ENCODE assay signal across 11 mouse cellular contexts in genomic region chr19:4762876-4763275, GRCm38 (mm10). TPM values are rescaled to one million over a fixed set of nuclear protein-coding genes. Genes with fewer than 3 reads are reported as not detected.
A peak's percentile ranks its signal among the peaks of the same experiment; 100 is the strongest.
DNase-seq lines count a peak whose midpoint lies in the region; ATAC-seq and TF ChIP-seq lines count a peak whose summit lies in the region.
"Had no signal": no experiment of that assay in that cellular context is flagged by ENCODE, and none has a peak within 500 bp of the region (broad histone marks: within the 10 kb centered on the region; RNA-seq: fewer than 3 reads in every experiment).

No protein-coding gene starts in this region.

- H3K79me2 ChIP-seq in heart, adult 2 months (replicated peaks; ENCODE audit: control insufficient read depth, insufficient read depth, low read length) = peaks cover 5% of the 10 kb centered on the region

- ATAC-seq in neural tube, embryonic 12.5 days (ENCODE audit: low FRiP score, low read depth) = no peak
- no peak for ATAC-seq in erythroblast, adult 5-6 weeks (replicated peaks; ENCODE audit: low FRiP score, poor library complexity, severe bottlenecking)

- H3K36me3 ChIP-seq in heart, adult 2 months (ENCODE audit: control insufficient read depth, insufficient read depth, low read length) = peaks cover 20% of the 10 kb centered on the region
- H3K36me3 ChIP-seq in neural tube, embryonic 12.5 days = peaks cover 71% of the 10 kb centered on the region

- no peak for DNase-seq in heart, adult 2 months
- DNase-seq in heart, postnatal 25 days (ENCODE audit: low spot score) = no peak
- no peak for DNase-seq in neural tube, embryonic 10.5 days (ENCODE audit: extremely low spot score, low spot score)
- DNase-seq in cerebellum, postnatal 25 days = peak; percentile 61 to 80
- DNase-seq in right cerebral cortex, adult 18-20 months = no peak
- no peak for DNase-seq in right cerebral cortex, postnatal 14 days
- DNase-seq: gastrocnemius, postnatal 36 days; liver, embryonic 13.5 days had no signal

- WGBS in heart, adult 2 months = 54% methylated on average over 1 of the region's 1 CpGs
- WGBS in neural tube, embryonic 12.5 days = 73% methylated on average over 1 of the region's 1 CpGs

- H3K9ac ChIP-seq in heart, adult 2 months (ENCODE audit: low read depth, low read length) = no peak overlapping the region
- no peak overlapping the region for H3K9ac ChIP-seq in neural tube, embryonic 12.5 days
- H3K9ac ChIP-seq: hindbrain, embryonic 15.5 days; liver, embryonic 13.5 days had no signal

- TF ChIP-seq CTCF in heart, adult 2 months (IDR thresholded peaks at IDR 0.05) = peak; percentile 47

- no peaks in the 10 kb centered on the region for H3K9me3 ChIP-seq in neural tube, embryonic 12.5 days
- H3K9me3 ChIP-seq: hindbrain, embryonic 15.5 days; liver, embryonic 13.5 days had no signal

- peaks cover 2% of the 10 kb centered on the region; the same call in 1 of the 2 replicates for H3K4me1 ChIP-seq in heart, adult 2 months (ENCODE audit: control insufficient read depth, insufficient read depth, low read length)
- peaks cover 26% of the 10 kb centered on the region for H3K4me1 ChIP-seq in neural tube, embryonic 12.5 days

- H3K27me3 ChIP-seq in heart, adult 2 months (ENCODE audit: control insufficient read depth, insufficient read depth, low read length) = no peaks in the 10 kb centered on the region
- no peaks in the 10 kb centered on the region for H3K27me3 ChIP-seq in neural tube, embryonic 12.5 days (replicated peaks)
- H3K27me3 ChIP-seq: hindbrain, embryonic 15.5 days; liver, embryonic 13.5 days had no signal

- H3K27ac ChIP-seq in heart, adult 2 months = no peak overlapping the region
- no peak overlapping the region for H3K27ac ChIP-seq in neural tube, embryonic 12.5 days
- H3K27ac ChIP-seq: hindbrain, embryonic 15.5 days; liver, embryonic 13.5 days had no signal

- intact Hi-C loops in heart, adult 2 months (cut with DNase I) = no loop called here
- intact Hi-C loops in heart, postnatal 25 days (cut with DNase I) = no loop called here

- H3K4me2 ChIP-seq in neural tube, embryonic 12.5 days (replicated peaks) = peak overlapping the region; percentile 20; the same call in 1 of the 2 replicates
- H3K4me2 ChIP-seq: hindbrain, embryonic 15.5 days; liver, embryonic 13.5 days had no signal

- TF ChIP-seq POLR2A in heart, adult 2 months (IDR thresholded peaks at IDR 0.05; ENCODE audit: insufficient read depth, low read depth, low read length) = no peak

- no peak overlapping the region for H3K4me3 ChIP-seq in heart, adult 2 months
- no peak overlapping the region for H3K4me3 ChIP-seq in neural tube, embryonic 12.5 days
- H3K4me3 ChIP-seq: hindbrain, embryonic 15.5 days; liver, embryonic 13.5 days had no signal

- no peak for TF ChIP-seq EP300 in heart, adult 2 months (IDR thresholded peaks at IDR 0.05; ENCODE audit: insufficient read depth, low read depth, low read length)

RNA-seq across cellular contexts. Expression of gene Rbm4b, which starts 6.6 kb away (rescaled TPM):
- total RNA-seq in heart, adult 2 months (2021) = 1 to 10 TPM; 6.3 to 6.5 TPM
- polyA plus RNA-seq in heart, adult 2 months (2012; rRNA removed) = 5.1 and 6.9 TPM in 2 replicates
- 1 to 10 TPM; 6.7 to 7.4 TPM for total RNA-seq in heart, postnatal 25 days (2021)
- polyA plus RNA-seq in neural tube, embryonic 12.5 days (2016; fragmentation: Nextera tagmentation; extraction: Ambion mirVana) = 157 and 164 TPM in 2 replicates
- total RNA-seq in erythroblast, adult 5-6 weeks (2015; ENCODE audit: low replicate concordance) = 0.58 and 4.0 TPM in 2 replicates
- total RNA-seq in erythroblast, adult 5-6 weeks (2017; ENCODE audit: low replicate concordance) = 6.6 and 7.5 TPM in 2 replicates

RNA-seq across cellular contexts. Expression of gene Rbm4, which starts 30.8 kb away (rescaled TPM):
- 10 to 100 TPM; 39.4 to 46.3 TPM for total RNA-seq in heart, adult 2 months (2021)
- 39.2 and 63.1 TPM in 2 replicates for polyA plus RNA-seq in heart, adult 2 months (2012; rRNA removed)
- 10 to 100 TPM; 45.7 to 48.0 TPM for total RNA-seq in heart, postnatal 25 days (2021)
- polyA plus RNA-seq in neural tube, embryonic 12.5 days (2016; fragmentation: Nextera tagmentation; extraction: Ambion mirVana) = 102 and 106 TPM in 2 replicates
- 50.5 and 66.9 TPM in 2 replicates for total RNA-seq in erythroblast, adult 5-6 weeks (2015; ENCODE audit: low replicate concordance)
- 139 and 185 TPM in 2 replicates for total RNA-seq in erythroblast, adult 5-6 weeks (2017; ENCODE audit: low replicate concordance)

RNA-seq across cellular contexts. Expression of gene Gm21992, which starts 48.5 kb away (rescaled TPM):
- total RNA-seq in heart, adult 2 months (2021) = 10 to 100 TPM in 1 of 2 experiments, 1 to 10 TPM in 1; 8.0 to 16.9 TPM
- 9.3 and 18.4 TPM in 2 replicates for polyA plus RNA-seq in heart, adult 2 months (2012; rRNA removed)
- total RNA-seq in heart, postnatal 25 days (2021) = 10 to 100 TPM; 12.7 to 17.2 TPM
- polyA plus RNA-seq in neural tube, embryonic 12.5 days (2016; fragmentation: Nextera tagmentation; extraction: Ambion mirVana) = 28.1 and 34.7 TPM in 2 replicates
- total RNA-seq in erythroblast, adult 5-6 weeks (2015; ENCODE audit: low replicate concordance) = 7.7 and 74.0 TPM in 2 replicates
- 20.6 and 28.2 TPM in 2 replicates for total RNA-seq in erythroblast, adult 5-6 weeks (2017; ENCODE audit: low replicate concordance)

RNA-seq across cellular contexts. Expression of gene Rbm14, which starts 48.6 kb away (rescaled TPM):
- 10 to 100 TPM; 19.5 to 25.4 TPM for total RNA-seq in heart, adult 2 months (2021)
- polyA plus RNA-seq in heart, adult 2 months (2012; rRNA removed) = 16.2 and 17.2 TPM in 2 replicates
- total RNA-seq in heart, postnatal 25 days (2021) = 10 to 100 TPM; 15.3 to 25.9 TPM
- 96.3 and 97.1 TPM in 2 replicates for polyA plus RNA-seq in neural tube, embryonic 12.5 days (2016; fragmentation: Nextera tagmentation; extraction: Ambion mirVana)
- 63.8 and 73.6 TPM in 2 replicates for total RNA-seq in erythroblast, adult 5-6 weeks (2015; ENCODE audit: low replicate concordance)
- total RNA-seq in erythroblast, adult 5-6 weeks (2017; ENCODE audit: low replicate concordance) = 59.4 and 71.3 TPM in 2 replicates

RNA-seq across cellular contexts. Expression of gene Sptbn2, which starts 51.9 kb away (rescaled TPM):
- total RNA-seq in heart, adult 2 months (2021) = under 1 TPM; 0.23 to 0.27 TPM
- polyA plus RNA-seq in heart, adult 2 months (2012; rRNA removed) = 0.18 and 0.20 TPM in 2 replicates
- total RNA-seq in heart, postnatal 25 days (2021) = under 1 TPM; 0.31 to 0.60 TPM
- polyA plus RNA-seq in neural tube, embryonic 12.5 days (2016; fragmentation: Nextera tagmentation; extraction: Ambion mirVana) = 39.5 and 41.8 TPM in 2 replicates
- not detected in 2 replicates for total RNA-seq in erythroblast, adult 5-6 weeks (2015; ENCODE audit: low replicate concordance)
- not detected in 2 replicates for total RNA-seq in erythroblast, adult 5-6 weeks (2017; ENCODE audit: low replicate concordance)

Comparison
In these comparisons a context has a peak if more than half of its experiments do, and no peak if none do; other contexts are left out.
1. DNase-seq: peak in cerebellum, postnatal 25 days (2 of 2); none in heart, adult 2 months (0 of 2), heart, postnatal 25 days (single experiment), neural tube, embryonic 10.5 days (single experiment), right cerebral cortex, adult 18-20 months (single experiment) and right cerebral cortex, postnatal 14 days (single experiment).